Mouse (Mus musculus) liver, embryonic 12.5 days (tissue): ENCODE results near the gene Prickle2. TPM values are rescaled to one million over a fixed set of nuclear protein-coding genes. Genes with fewer than 3 reads are reported as not detected.

Experiments
- ATAC-seq: fragments of 200-750 bp; cut with Nextera tagmentation; 2 replicates; pipeline ENCODE4 v1.8.0; 2017; ENCODE audit warnings: moderate number of reproducible peaks, mild to moderate bottlenecking, moderate library complexity
- H3K27ac ChIP-seq: fragments of 300-500 bp; sonication (generic); 2 replicates; pipeline ENCODE4 v1.5.1; 2016; ENCODE audit warnings: mild to moderate bottlenecking
- H3K27me3 ChIP-seq: fragments of 300-500 bp; sonication (generic); replicated peaks from 2 replicates; pipeline ENCODE4 v1.6.1; 2016; ENCODE audit warnings: mild to moderate bottlenecking, moderate library complexity
- H3K36me3 ChIP-seq: fragments of 300-500 bp; sonication (generic); 2 replicates; pipeline ENCODE4 v1.6.1; 2016; ENCODE audit warnings: mild to moderate bottlenecking, moderate library complexity
- H3K4me1 ChIP-seq: fragments of 300-500 bp; sonication (generic); 2 replicates; pipeline ENCODE4 v1.6.1; 2016
- H3K4me2 ChIP-seq: fragments of 300-500 bp; sonication (generic); 2 replicates; pipeline ENCODE4 v1.6.1; 2016; ENCODE audit warnings: mild to moderate bottlenecking, moderate library complexity
- H3K4me3 ChIP-seq: fragments of 300-500 bp; sonication (generic); 2 replicates; pipeline ENCODE4 v1.5.1; 2016; ENCODE audit warnings: mild to moderate bottlenecking, moderate library complexity
- H3K9ac ChIP-seq: fragments of 300-500 bp; sonication (generic); 2 replicates; pipeline ENCODE4 v1.6.1; 2016; ENCODE audit warnings: mild to moderate bottlenecking, moderate library complexity
- H3K9me3 ChIP-seq: fragments of 300-500 bp; sonication (generic); replicated peaks from 2 replicates; pipeline ENCODE4 v1.6.1; 2016; ENCODE audit warnings: mild to moderate bottlenecking, moderate library complexity
- whole genome bisulfite sequencing: fragments of 180-500 bp; shearing (Covaris S2); methylation state at CpG from one replicate; pipeline ENCODE4 v1.1.7; 2016; ENCODE audit not compliant: insufficient replicate concordance; 5-methylcytosine and 5-hydroxymethylcytosine counted together
- polyA plus RNA-seq: library from polyadenylated mRNA; unstranded; fragments of >200 nt; fragmentation: Nextera tagmentation; extraction: Ambion mirVana; gene quantifications from 2 replicates; pipeline ENCODE4 v1.2.1, GENCODE M21; 2016

Gene Prickle2
- polyA plus RNA-seq, 1 experiment from 2014 or later, result 0.56 TPM

DNA sequence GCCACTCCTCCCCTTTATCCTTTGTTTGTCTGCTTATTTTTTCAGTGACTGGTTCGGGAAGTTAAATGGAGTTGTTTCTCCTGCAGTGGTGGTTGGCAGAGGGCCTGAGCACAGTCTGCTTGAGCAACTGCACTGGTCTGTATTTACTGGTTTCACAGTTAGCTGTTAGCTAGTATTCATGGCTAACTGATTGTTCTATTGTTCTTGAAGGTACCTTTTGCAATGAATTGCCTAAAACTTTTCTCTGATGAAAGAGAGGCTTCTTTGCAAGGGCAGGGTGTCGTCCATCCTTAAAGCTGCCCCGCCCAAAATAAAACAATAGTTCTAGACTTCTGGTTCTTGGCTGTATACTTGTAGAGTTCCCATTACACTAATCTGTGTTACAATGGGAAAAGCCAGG is 210.5 kb downstream of the Prickle2 start:
- Histone ChIP-seq H3K4me2 (no peak overlapping the region), H3K27ac (no peak overlapping the region), H3K4me3 (no peak overlapping the region), H3K9me3 (no peaks in the 10 kb centered on the region), H3K36me3 (no peaks in the 10 kb centered on the region), H3K27me3 (0 out of 2 replicates have a peak, but pooled peaks cover 4% of the 10 kb centered on the region), H3K9ac (no peak overlapping the region), H3K4me1 (no peaks in the 10 kb centered on the region)
- ATAC-seq, result no peak
- 60% methylated on average over 3 of the region's 3 CpGs for WGBS

DNA sequence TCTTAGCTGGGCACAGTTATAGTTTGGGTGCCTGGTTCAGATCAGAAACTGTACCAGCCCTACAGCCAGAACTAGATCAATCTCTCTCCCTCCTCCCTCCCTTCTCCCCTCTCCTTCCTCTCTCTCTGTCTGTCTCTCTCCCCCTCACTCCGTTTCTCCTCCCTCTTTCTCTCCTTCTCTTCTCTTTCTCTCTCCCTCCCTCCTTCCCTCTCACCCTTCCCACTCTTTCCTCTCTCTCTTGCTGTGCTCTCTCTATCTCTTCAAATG is 224.3 kb downstream of the Prickle2 start:
- H3K36me3 ChIP-seq, result no peaks in the 10 kb centered on the region
- H3K4me2 ChIP-seq, result no peak overlapping the region
- no peak overlapping the region for H3K4me3 ChIP-seq
- no peak overlapping the region for H3K9ac ChIP-seq
- no peak for ATAC-seq
- no peaks in the 10 kb centered on the region for H3K9me3 ChIP-seq
- H3K4me1 ChIP-seq, result 0 out of 2 replicates have a peak, but pooled peaks cover 3% of the 10 kb centered on the region
- peaks cover 18% of the 10 kb centered on the region for H3K27me3 ChIP-seq
- WGBS, result 6% methylated on average over 1 of the region's 1 CpGs
- no peak overlapping the region for H3K27ac ChIP-seq

GRCm38 (mm10) chr6:92480941-92481689 is 224.8 kb downstream of the Prickle2 start:
- no peak for ATAC-seq
- Histone ChIP-seq H3K9ac (no peak overlapping the region), H3K27me3 (peaks cover 18% of the 10 kb centered on the region)

DNA sequence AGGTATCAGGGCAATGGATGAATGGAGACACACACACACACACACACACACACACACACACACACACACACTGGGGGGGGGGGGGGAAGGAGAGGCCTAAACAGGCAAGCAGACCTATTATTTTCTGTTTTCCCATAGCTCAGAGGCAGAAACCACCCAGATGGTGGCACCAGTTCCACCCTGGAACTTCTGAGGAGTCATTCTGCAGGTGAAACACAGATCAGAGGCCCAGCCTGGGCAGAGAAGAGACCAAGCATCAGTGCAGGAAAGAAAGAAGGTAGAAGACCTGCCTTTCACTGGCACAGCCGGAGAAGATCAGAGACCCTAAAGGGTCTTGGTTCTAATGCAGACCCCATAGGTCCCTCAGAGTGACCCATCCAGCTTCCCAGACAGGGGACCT is 227.3 kb downstream of the Prickle2 start:
- H3K4me1 ChIP-seq, result 0 out of 2 replicates have a peak, but pooled peaks cover 3% of the 10 kb centered on the region
- H3K27ac ChIP-seq, result no peak overlapping the region
- no peaks in the 10 kb centered on the region for H3K36me3 ChIP-seq
- WGBS, result 83% methylated on average over 1 of the region's 1 CpGs
- no peak overlapping the region for H3K4me3 ChIP-seq
- no peak overlapping the region for H3K9ac ChIP-seq
- no peaks in the 10 kb centered on the region for H3K9me3 ChIP-seq
- ATAC-seq, result no peak
- peaks cover 18% of the 10 kb centered on the region for H3K27me3 ChIP-seq
- no peak overlapping the region for H3K4me2 ChIP-seq

More at GRCm38 (mm10) chr6:92480941-92481689, 224.8 kb downstream of the Prickle2 start:
- H3K4me2 ChIP-seq, result peak overlapping the region; percentile 56
- no peak overlapping the region for H3K27ac ChIP-seq
- 0 out of 2 replicates have a peak, but pooled peaks cover 3% of the 10 kb centered on the region for H3K4me1 ChIP-seq
- no peaks in the 10 kb centered on the region for H3K9me3 ChIP-seq
- WGBS, result 4% methylated on average over 21 of the region's 21 CpGs
- no peaks in the 10 kb centered on the region for H3K36me3 ChIP-seq
- peak overlapping the region; percentile 32 for H3K4me3 ChIP-seq

- H3K27me3 ChIP-seq, result peaks cover 18% of the 10 kb centered on the region
- H3K36me3 ChIP-seq, result no peaks in the 10 kb centered on the region
- no peak for ATAC-seq
- 84% methylated on average over 2 of the region's 2 CpGs for WGBS
- H3K27ac ChIP-seq, result no peak overlapping the region
- H3K4me2 ChIP-seq, result no peak overlapping the region
- H3K9me3 ChIP-seq, result no peaks in the 10 kb centered on the region
- no peak overlapping the region for H3K9ac ChIP-seq
- H3K4me3 ChIP-seq, result no peak overlapping the region
- 0 out of 2 replicates have a peak, but pooled peaks cover 3% of the 10 kb centered on the region for H3K4me1 ChIP-seq
Observed at GRCm38 (mm10) chr6:92477621-92478020, 228.3 kb downstream of the Prickle2 start.

GRCm38 (mm10) chr6:92469456-92469855 is 236.5 kb downstream of the Prickle2 start:
- ATAC-seq, result no peak
- Histone ChIP-seq H3K9ac (no peak overlapping the region), H3K4me2 (no peak overlapping the region), H3K27ac (no peak overlapping the region), H3K4me3 (no peak overlapping the region), H3K27me3 (no peaks in the 10 kb centered on the region), H3K36me3 (no peaks in the 10 kb centered on the region), H3K4me1 (peaks cover 19% of the 10 kb centered on the region), H3K9me3 (no peaks in the 10 kb centered on the region)
- WGBS, result 43% methylated on average over 4 of the region's 4 CpGs

- Histone ChIP-seq H3K9me3 (no peaks in the 10 kb centered on the region), H3K27me3 (no peaks in the 10 kb centered on the region), H3K9ac (no peak overlapping the region), H3K4me2 (no peak overlapping the region), H3K4me3 (no peak overlapping the region), H3K36me3 (no peaks in the 10 kb centered on the region), H3K4me1 (peaks cover 22% of the 10 kb centered on the region), H3K27ac (no peak overlapping the region)
- no peak for ATAC-seq
- WGBS, result 21% methylated on average over 4 of the region's 4 CpGs
Observed at GRCm38 (mm10) chr6:92468892-92469291, 237.1 kb downstream of the Prickle2 start.

- no peak overlapping the region for H3K4me2 ChIP-seq
- H3K36me3 ChIP-seq, result no peaks in the 10 kb centered on the region
- WGBS, result 41% methylated on average over 3 of the region's 3 CpGs
- H3K9ac ChIP-seq, result no peak overlapping the region
- no peak overlapping the region for H3K4me3 ChIP-seq
- peaks cover 22% of the 10 kb centered on the region for H3K4me1 ChIP-seq
- H3K9me3 ChIP-seq, result no peaks in the 10 kb centered on the region
- ATAC-seq, result no peak
- H3K27me3 ChIP-seq, result no peaks in the 10 kb centered on the region
- H3K27ac ChIP-seq, result no peak overlapping the region
Observed at GRCm38 (mm10) chr6:92468383-92468791, 237.6 kb downstream of the Prickle2 start.

- WGBS, result 68% methylated on average over 2 of the region's 2 CpGs
Observed at GRCm38 (mm10) chr6:92467343-92467742, 238.6 kb downstream of the Prickle2 start.

DNA sequence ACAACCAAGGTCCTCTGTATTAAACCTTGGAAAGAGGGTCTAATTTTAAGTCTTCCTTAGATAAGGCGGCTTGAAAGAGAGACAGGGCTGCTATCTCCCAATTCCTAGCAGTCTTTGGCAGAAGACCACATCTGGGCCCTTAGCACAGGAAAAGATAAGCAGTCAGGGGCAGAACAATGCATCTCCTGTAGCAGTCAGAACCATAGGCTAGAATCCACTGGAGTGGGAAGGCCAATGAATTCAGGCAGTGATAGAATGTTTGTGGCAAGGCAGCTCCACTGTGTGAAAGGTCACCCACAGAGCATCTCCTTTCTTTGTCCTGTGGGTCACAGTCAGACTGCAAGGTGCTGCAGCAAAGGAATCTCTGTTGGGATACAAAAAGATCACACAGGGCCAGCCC is 240.3 kb downstream of the Prickle2 start:
- 12% methylated on average over 1 of the region's 1 CpGs for WGBS
- no peaks in the 10 kb centered on the region for H3K36me3 ChIP-seq
- ATAC-seq, result no peak

More at GRCm38 (mm10) chr6:92467343-92467742, 238.6 kb downstream of the Prickle2 start:
- no peaks in the 10 kb centered on the region for H3K36me3 ChIP-seq
- H3K4me2 ChIP-seq, result no peak overlapping the region
- no peaks in the 10 kb centered on the region for H3K9me3 ChIP-seq
- no peak for ATAC-seq
- H3K4me1 ChIP-seq, result peaks cover 22% of the 10 kb centered on the region
- no peak overlapping the region for H3K9ac ChIP-seq
- no peak overlapping the region for H3K27ac ChIP-seq
- H3K27me3 ChIP-seq, result no peaks in the 10 kb centered on the region
- H3K4me3 ChIP-seq, result no peak overlapping the region

DNA sequence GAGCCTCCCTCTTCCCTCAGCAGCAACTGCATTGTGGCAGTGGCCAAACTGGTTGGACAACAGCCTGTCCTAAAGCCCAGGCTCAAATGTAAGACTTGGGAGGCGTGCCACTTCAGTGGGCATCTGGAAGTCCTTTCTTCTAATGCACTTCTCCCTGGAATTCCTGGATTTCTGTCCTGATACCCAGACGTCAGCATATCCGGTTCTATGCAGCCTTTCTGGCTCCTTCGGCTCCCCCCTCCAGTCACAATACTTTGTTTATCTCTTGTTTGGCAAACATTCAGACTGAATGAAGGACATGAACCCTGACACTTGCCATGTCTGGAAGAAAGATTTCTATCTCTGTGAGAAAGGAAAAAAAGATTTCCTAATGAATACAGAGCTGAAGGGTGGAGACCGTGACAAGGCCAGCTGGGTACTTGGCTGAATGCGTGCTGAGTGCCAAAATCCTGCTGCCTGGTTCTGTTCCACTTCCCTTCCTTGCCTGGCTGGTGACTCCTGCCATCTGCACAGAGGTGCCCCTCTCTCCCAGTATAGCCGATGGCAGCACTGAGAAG is 241.1 kb downstream of the Prickle2 start:
- ATAC-seq, result no peak

More for the DNA sequence above, 240.3 kb downstream of the Prickle2 start:
- H3K4me1 ChIP-seq, result peaks cover 22% of the 10 kb centered on the region
- no peak overlapping the region for H3K27ac ChIP-seq
- no peak overlapping the region for H3K4me3 ChIP-seq
- no peak overlapping the region for H3K9ac ChIP-seq
- H3K27me3 ChIP-seq, result no peaks in the 10 kb centered on the region
- no peak overlapping the region for H3K4me2 ChIP-seq
- no peaks in the 10 kb centered on the region for H3K9me3 ChIP-seq

DNA sequence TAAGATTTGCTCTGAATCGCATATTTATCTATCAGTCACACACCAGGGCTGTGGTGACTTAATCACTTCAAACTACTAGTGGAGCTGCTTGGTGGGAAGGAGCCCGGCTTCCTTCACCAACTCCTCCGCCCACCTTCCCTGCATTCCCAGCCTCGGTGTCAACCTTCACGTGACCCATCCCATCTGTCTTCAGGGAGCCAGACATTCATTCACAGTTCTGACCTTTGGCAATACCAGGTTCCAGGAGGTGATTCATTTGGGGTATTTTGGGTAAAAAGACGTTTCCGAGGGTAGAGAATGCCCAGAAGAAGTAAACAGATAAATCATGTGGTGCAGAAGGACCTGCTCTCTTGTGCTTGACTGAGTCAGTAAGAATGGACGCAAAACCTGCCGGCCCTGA is 242.2 kb downstream of the Prickle2 start:
- Histone ChIP-seq H3K9me3 (no peaks in the 10 kb centered on the region), H3K4me3 (no peak overlapping the region), H3K36me3 (no peaks in the 10 kb centered on the region), H3K4me2 (no peak overlapping the region), H3K27me3 (no peaks in the 10 kb centered on the region), H3K4me1 (peaks cover 22% of the 10 kb centered on the region), H3K9ac (no peak overlapping the region), H3K27ac (no peak overlapping the region)
- ATAC-seq, result no peak
- 41% methylated on average over 9 of the region's 9 CpGs for WGBS

More for the DNA sequence above, 241.1 kb downstream of the Prickle2 start:
- Histone ChIP-seq H3K9ac (no peak overlapping the region), H3K9me3 (no peaks in the 10 kb centered on the region), H3K27ac (no peak overlapping the region), H3K4me2 (no peak overlapping the region), H3K27me3 (no peaks in the 10 kb centered on the region), H3K4me1 (peaks cover 22% of the 10 kb centered on the region), H3K4me3 (no peak overlapping the region), H3K36me3 (no peaks in the 10 kb centered on the region)
- 49% methylated on average over 7 of the region's 7 CpGs for WGBS
